Mouse (Mus musculus) stomach, postnatal 0 days (tissue): ENCODE data around the gene Rrh.

Experiments
- CTCF ChIP-seq: IDR thresholded peaks from 2 replicates; pipeline ENCODE4 v1.5.1; 2016; ENCODE audit warnings: antibody characterized with exemption, low read depth, mild to moderate bottlenecking, moderate library complexity
- EP300 ChIP-seq: optimal IDR thresholded peaks from 2 replicates; pipeline ENCODE3; 2016; ENCODE audit warnings: antibody characterized with exemption

- TF ChIP-seq CTCF (no peak), EP300 (no peak)
These were observed 1.8 kb upstream of the Rrh start for GRCm38 (mm10) chr3:129824146-129824545.
